Mouse (Mus musculus) MEL (cell line): ENCODE measurements at regions not wholly inside any gene's neighbourhood (a gene's known extent, or its start where the extent isn't known, plus 50 kb on each side); places are given as distances from the start of the nearest gene placed in this dataset.

Experiments used
- DNase-seq: peaks from one replicate; pipeline ENCODE4 v3.0.0; 2011; ENCODE audit warnings: low read depth, low spot score
- H3K27ac ChIP-seq: 2 replicates; pipeline ENCODE4 v1.5.1; 2012; ENCODE audit warnings: low read depth, mild to moderate bottlenecking, control low read depth, low read length, moderate library complexity; ENCODE audit not compliant: control insufficient read depth
- H3K27me3 ChIP-seq, 2 experiments: fragments of 150-350 bp in 1 of 2; sonication (generic) in 1 of 2; 2 replicates each; pipeline ENCODE4 v1.6.1; 2012; ENCODE audit warnings: low read length in 2 of 2, mild to moderate bottlenecking in 2 of 2, improper control_type of control experiment in 1 of 2, moderate library complexity in 1 of 2; ENCODE audit not compliant: insufficient read depth in 2 of 2, control insufficient read depth in 1 of 2
- H3K36me3 ChIP-seq, 2 experiments: 2 replicates each; pipeline ENCODE4 v1.6.1; 2012 to 2014; ENCODE audit warnings: low read length in 2 of 2, improper control_type of control experiment in 1 of 2, inconsistent platforms in 1 of 2, mild to moderate bottlenecking in 1 of 2; ENCODE audit not compliant: insufficient read depth in 2 of 2, control insufficient read depth in 1 of 2
- H3K4me1 ChIP-seq, 2 experiments: fragments of 150-350 bp in 1 of 2; sonication (generic) in 1 of 2; 2 replicates each; pipeline ENCODE4 v1.6.1; 2012; ENCODE audit warnings: low read length in 2 of 2, improper control_type of control experiment in 1 of 2, mild to moderate bottlenecking in 1 of 2; ENCODE audit not compliant: insufficient read depth in 2 of 2, control insufficient read depth in 1 of 2
- H3K4me3 ChIP-seq, 2 experiments: fragments of 150-350 bp in 1 of 2; sonication (generic) in 1 of 2; 2 replicates each; pipeline ENCODE4 v1.5.1; 2012; ENCODE audit warnings: low read depth in 2 of 2, low read length in 2 of 2, mild to moderate bottlenecking in 2 of 2, moderate library complexity in 2 of 2, control low read depth in 1 of 2, improper control_type of control experiment in 1 of 2; ENCODE audit not compliant: control insufficient read depth in 1 of 2, insufficient read depth in 1 of 2
- H3K79me2 ChIP-seq: 2 replicates; pipeline ENCODE4 v1.6.1; 2012; ENCODE audit warnings: mild to moderate bottlenecking, low read length, moderate library complexity; ENCODE audit not compliant: control insufficient read depth, poor library complexity, insufficient read depth
- H3K9ac ChIP-seq: 2 replicates; pipeline ENCODE4 v1.6.1; 2012; ENCODE audit warnings: low read depth, mild to moderate bottlenecking, control low read depth, low read length, moderate library complexity; ENCODE audit not compliant: control insufficient read depth, poor library complexity, severe bottlenecking
- H3K9me3 ChIP-seq: fragments of 150-350 bp; sonication (generic); replicated peaks from 2 replicates; pipeline ENCODE4 v1.6.1; 2012; ENCODE audit warnings: mild to moderate bottlenecking, low read length, improper control_type of control experiment, moderate library complexity; ENCODE audit not compliant: insufficient read depth
- CHD1 ChIP-seq: IDR thresholded peaks from 2 replicates; pipeline ENCODE4 v1.6.1; 2012; ENCODE audit warnings: low read depth, mild to moderate bottlenecking, inconsistent platforms, low read length, improper control_type of control experiment
- ELF1 ChIP-seq: IDR thresholded peaks from 2 replicates; pipeline ENCODE4 v1.6.1; 2014; ENCODE audit warnings: low read depth, mild to moderate bottlenecking, inconsistent platforms, low read length, improper control_type of control experiment, moderate library complexity
- GATA1 ChIP-seq: IDR thresholded peaks from 2 replicates; pipeline ENCODE4 v1.6.1; 2011; ENCODE audit warnings: low read depth, low read length, improper control_type of control experiment
- HCFC1 ChIP-seq: IDR thresholded peaks from 2 replicates; pipeline ENCODE4 v1.6.1; 2012; ENCODE audit warnings: low read depth, mild to moderate bottlenecking, inconsistent platforms, low read length, improper control_type of control experiment, moderate library complexity
- MAFK ChIP-seq: IDR thresholded peaks from 2 replicates; pipeline ENCODE4 v1.6.1; 2011; ENCODE audit warnings: low read depth, mild to moderate bottlenecking, low read length, improper control_type of control experiment, borderline replicate concordance
- MAX ChIP-seq: IDR thresholded peaks from 2 replicates; pipeline ENCODE4 v1.6.1; 2011; ENCODE audit warnings: low read length, improper control_type of control experiment
- MAZ ChIP-seq: IDR thresholded peaks from 2 replicates; pipeline ENCODE4 v1.6.1; 2012; ENCODE audit warnings: low read depth, mild to moderate bottlenecking, inconsistent platforms, low read length, improper control_type of control experiment
- MXI1 ChIP-seq: IDR thresholded peaks from 2 replicates; pipeline ENCODE4 v1.6.1; 2011; ENCODE audit warnings: mild to moderate bottlenecking, low read depth, low read length, improper control_type of control experiment
- MYB ChIP-seq: IDR thresholded peaks from 2 replicates; pipeline ENCODE4 v1.6.1; 2011; ENCODE audit warnings: mild to moderate bottlenecking, low read depth, low read length, improper control_type of control experiment
- MYC ChIP-seq: IDR thresholded peaks from 2 replicates; pipeline ENCODE4 v1.6.1; 2011; ENCODE audit warnings: low read depth, mild to moderate bottlenecking, low read length, improper control_type of control experiment, moderate library complexity
- NELFE ChIP-seq: IDR thresholded peaks from 2 replicates; pipeline ENCODE4 v1.6.1; 2011; ENCODE audit warnings: low read depth, low read length, improper control_type of control experiment
- NRF1 ChIP-seq: IDR thresholded peaks from 2 replicates; pipeline ENCODE4 v1.6.1; 2014; ENCODE audit warnings: low read depth, mild to moderate bottlenecking, inconsistent platforms, low read length, improper control_type of control experiment, moderate library complexity; ENCODE audit not compliant: poor library complexity, insufficient read depth, severe bottlenecking
- TBP ChIP-seq: IDR thresholded peaks from 2 replicates; pipeline ENCODE4 v1.8.0; 2011; ENCODE audit warnings: low read depth, low read length, improper control_type of control experiment
- USF1 ChIP-seq: IDR thresholded peaks from 2 replicates; pipeline ENCODE4 v1.6.1; 2014; ENCODE audit warnings: low read depth, mild to moderate bottlenecking, inconsistent platforms, low read length, improper control_type of control experiment, moderate library complexity
- ZC3H11A ChIP-seq: IDR thresholded peaks from 2 replicates; pipeline ENCODE4 v1.6.1; 2012; ENCODE audit warnings: low read depth, mild to moderate bottlenecking, inconsistent platforms, low read length, improper control_type of control experiment
- ZKSCAN1 ChIP-seq: IDR thresholded peaks from 2 replicates; pipeline ENCODE4 v1.6.1; 2012; ENCODE audit warnings: low read depth, mild to moderate bottlenecking, inconsistent platforms, low read length, improper control_type of control experiment, moderate library complexity
- ZMIZ1 ChIP-seq: IDR thresholded peaks from 2 replicates; pipeline ENCODE4 v1.6.1; 2012; ENCODE audit warnings: low read depth, mild to moderate bottlenecking, inconsistent platforms, low read length, improper control_type of control experiment, moderate library complexity

- H3K9ac ChIP-seq: no peak overlapping the region
- H3K27me3 ChIP-seq: no peaks in the 10 kb centered on the region
- H3K79me2 ChIP-seq: no peaks in the 10 kb centered on the region
- H3K4me3 ChIP-seq: no peak overlapping the region
- TF ChIP-seq MAFK (no peak), ZMIZ1 (no peak), MXI1 (no peak)
- TF ChIP-seq, all 39 proteins: peak for 0
- H3K4me1 ChIP-seq: no peaks in the 10 kb centered on the region
- no peak overlapping the region for H3K27ac ChIP-seq
- no peaks in the 10 kb centered on the region for H3K9me3 ChIP-seq
- no peak for DNase-seq
- H3K36me3 ChIP-seq: no peaks in the 10 kb centered on the region
Observed at GRCm38 (mm10) chr11:109034596-109034995, 109.6 kb downstream of the E030025P04Rik start.

GRCm38 (mm10) chr11:109034072-109034471 lies 110.1 kb downstream of the E030025P04Rik start:
- no peak overlapping the region for H3K27ac ChIP-seq
- no peaks in the 10 kb centered on the region for H3K36me3 ChIP-seq
- no peaks in the 10 kb centered on the region for H3K9me3 ChIP-seq
- H3K4me1 ChIP-seq: no peaks in the 10 kb centered on the region
- H3K9ac ChIP-seq: no peak overlapping the region
- no peak for DNase-seq
- no peaks in the 10 kb centered on the region for H3K27me3 ChIP-seq
- H3K4me3 ChIP-seq: no peak overlapping the region
- TF ChIP-seq MAZ (no peak), ZKSCAN1 (no peak), HCFC1 (no peak), MYC (no peak), MAFK (no peak), NRF1 (no peak), ZC3H11A (no peak), CHD1 (no peak), ELF1 (no peak), MYB (no peak), MAX (no peak), GATA1 (no peak), USF1 (no peak), ZMIZ1 (no peak), NELFE (no peak), TBP (no peak)
- H3K79me2 ChIP-seq: no peaks in the 10 kb centered on the region
